ENCODE assay signal across 18 mouse cellular contexts in the genomic region with DNA sequence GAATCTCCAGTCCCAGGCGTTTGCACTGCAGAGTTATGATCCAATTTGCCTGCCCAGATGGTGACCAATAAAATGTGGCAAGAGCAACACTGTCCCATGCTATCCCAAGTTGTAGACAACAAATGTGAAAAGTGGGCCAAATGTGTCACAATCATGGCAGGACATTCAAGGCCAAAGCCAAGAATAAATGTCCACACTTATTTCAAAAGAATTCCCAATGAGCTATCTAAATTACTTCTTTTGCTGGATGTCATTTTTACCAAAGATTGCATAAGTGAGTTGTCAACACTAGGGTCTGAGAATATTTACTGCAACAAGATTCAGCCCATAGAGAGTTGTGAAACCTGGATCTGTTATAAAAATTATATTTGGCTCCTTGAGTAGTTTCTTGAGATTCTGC.
DNase-seq lines count a peak whose midpoint lies in the region; ATAC-seq and TF ChIP-seq lines count a peak whose summit lies in the region.
"Had no signal": no experiment of that assay in that cellular context is flagged by ENCODE, and none has a peak within 500 bp of the region (broad histone marks: within the 10 kb centered on the region; RNA-seq: fewer than 3 reads in every experiment).

No protein-coding gene starts in this region.

- 74% methylated on average over 1 of the region's 1 CpGs for WGBS in forebrain, postnatal 0 days
- 77% methylated on average over 1 of the region's 1 CpGs for WGBS in forebrain, embryonic 14.5 days
- WGBS in lung, adult 2 months, result 49% methylated on average over 1 of the region's 1 CpGs
- WGBS in lung, embryonic 14.5 days, result 39% methylated on average over 1 of the region's 1 CpGs

- no peaks in the 10 kb centered on the region for H3K36me3 ChIP-seq in forebrain, postnatal 0 days (ENCODE audit: insufficient read depth)
- no peaks in the 10 kb centered on the region for H3K36me3 ChIP-seq in forebrain, embryonic 14.5 days (ENCODE audit: control insufficient read depth, insufficient read depth, low read length)
- no peaks in the 10 kb centered on the region for H3K36me3 ChIP-seq in lung, embryonic 14.5 days (ENCODE audit: insufficient read depth)
- H3K36me3 ChIP-seq: embryonic facial prominence, embryonic 10.5 days; heart, embryonic 13.5 days; hindbrain, embryonic 13.5 days; intestine, embryonic 15.5 days; midbrain, embryonic 13.5 days had no signal

- H3K4me3 ChIP-seq in forebrain, postnatal 0 days (ENCODE audit: low read depth, low read length), result no peak overlapping the region
- no peak overlapping the region for H3K4me3 ChIP-seq in forebrain, embryonic 14.5 days (ENCODE audit: low read depth, low read length)
- no peak overlapping the region for H3K4me3 ChIP-seq in lung, adult 2 months (replicated peaks; ENCODE audit: extremely low read depth, low read depth, low read length)
- no peak overlapping the region for H3K4me3 ChIP-seq in lung, embryonic 14.5 days (ENCODE audit: low read depth, low read length)
- H3K4me3 ChIP-seq: embryonic facial prominence, embryonic 10.5 days; erythroblast, embryonic 14.5 days; heart, embryonic 13.5 days; hindbrain, embryonic 13.5 days; intestine, embryonic 15.5 days; midbrain, embryonic 13.5 days had no signal

- no peak for DNase-seq in forebrain, postnatal 0 days
- DNase-seq in forebrain, embryonic 14.5 days (ENCODE audit: low spot score), result no peak
- peak; percentile 7 to 11 for DNase-seq in lung, adult 18-20 months
- DNase-seq in lung, adult 2 months, result no peak
- peak; percentile 53 for DNase-seq in lung, embryonic 14.5 days
- DNase-seq in skeletal muscle tissue, adult 2 months (ENCODE audit: low read depth, low spot score), result peak; percentile 56
- no peak for DNase-seq in yolk sac, embryonic 10.5 days (ENCODE audit: low spot score)
- no peak for DNase-seq in right cerebral cortex, adult 18-20 months
- DNase-seq: cerebellum, postnatal 36 days; kidney, postnatal 14 days; right cerebral cortex, postnatal 14 days had no signal

- TF ChIP-seq POLR2A in lung, adult 2 months (IDR thresholded peaks at IDR 0.05; ENCODE audit: borderline replicate concordance, extremely low read depth, low read depth, low read length), result no peak

- H3K9ac ChIP-seq in forebrain, postnatal 0 days, result no peak overlapping the region
- H3K9ac ChIP-seq in forebrain, embryonic 14.5 days (ENCODE audit: low read length), result no peak overlapping the region
- H3K9ac ChIP-seq in lung, embryonic 14.5 days, result no peak overlapping the region
- H3K9ac ChIP-seq: heart, embryonic 13.5 days; hindbrain, embryonic 13.5 days; intestine, embryonic 15.5 days; midbrain, embryonic 13.5 days had no signal

- H3K9me3 ChIP-seq in forebrain, postnatal 0 days (ENCODE audit: low read length), result no peaks in the 10 kb centered on the region
- H3K9me3 ChIP-seq in forebrain, embryonic 14.5 days (replicated peaks; ENCODE audit: control insufficient read depth, low read length), result no peaks in the 10 kb centered on the region
- H3K9me3 ChIP-seq in lung, embryonic 14.5 days (ENCODE audit: low read depth, low read length), result no peaks in the 10 kb centered on the region
- H3K9me3 ChIP-seq: embryonic facial prominence, embryonic 10.5 days; heart, embryonic 13.5 days; hindbrain, embryonic 13.5 days; intestine, embryonic 15.5 days; midbrain, embryonic 13.5 days had no signal

- no peak overlapping the region for H3K27ac ChIP-seq in forebrain, postnatal 0 days (ENCODE audit: low read depth, low read length)
- H3K27ac ChIP-seq in forebrain, embryonic 14.5 days (ENCODE audit: low read depth, low read length), result no peak overlapping the region
- H3K27ac ChIP-seq in lung, embryonic 14.5 days (ENCODE audit: low read depth), result no peak overlapping the region
- H3K27ac ChIP-seq: embryonic facial prominence, embryonic 10.5 days; heart, embryonic 13.5 days; hindbrain, embryonic 13.5 days; intestine, embryonic 15.5 days; macrophage; midbrain, embryonic 13.5 days had no signal

- peak; percentile 40 for ATAC-seq in forebrain, postnatal 0 days
- no peak for ATAC-seq in forebrain, embryonic 14.5 days
- ATAC-seq in lung, embryonic 14.5 days (ENCODE audit: insufficient read depth), result peak; percentile 49; the same call in 1 of the 2 replicates
- ATAC-seq: intestine, embryonic 15.5 days; midbrain, embryonic 13.5 days had no signal

- no peak overlapping the region for H3K4me2 ChIP-seq in forebrain, postnatal 0 days (ENCODE audit: low read depth)
- no peak overlapping the region for H3K4me2 ChIP-seq in forebrain, embryonic 14.5 days (ENCODE audit: low read length)
- no peak overlapping the region for H3K4me2 ChIP-seq in lung, embryonic 14.5 days
- H3K4me2 ChIP-seq: heart, embryonic 13.5 days; hindbrain, embryonic 13.5 days; intestine, embryonic 15.5 days; midbrain, embryonic 13.5 days had no signal

- no peak for TF ChIP-seq CTCF in forebrain, postnatal 0 days (IDR thresholded peaks at IDR 0.05; ENCODE audit: low read depth)
- no peak for TF ChIP-seq CTCF in lung, adult 2 months (IDR thresholded peaks at IDR 0.05; ENCODE audit: insufficient read depth, low read length)
- TF ChIP-seq CTCF in lung, embryonic 14.5 days (IDR thresholded peaks at IDR 0.05; ENCODE audit: low read depth), result no peak

- H3K27me3 ChIP-seq in forebrain, postnatal 0 days (ENCODE audit: insufficient read depth, low read length), result no peaks in the 10 kb centered on the region
- H3K27me3 ChIP-seq in forebrain, embryonic 14.5 days (replicated peaks; ENCODE audit: control insufficient read depth, insufficient read depth, low read length), result no peaks in the 10 kb centered on the region
- H3K27me3 ChIP-seq in lung, embryonic 14.5 days (ENCODE audit: insufficient read depth, low read length), result no peaks in the 10 kb centered on the region
- H3K27me3 ChIP-seq: heart, embryonic 13.5 days; hindbrain, embryonic 13.5 days; intestine, embryonic 15.5 days; midbrain, embryonic 13.5 days had no signal

- H3K4me1 ChIP-seq in forebrain, postnatal 0 days (ENCODE audit: insufficient read depth), result no peaks in the 10 kb centered on the region
- no peaks in the 10 kb centered on the region for H3K4me1 ChIP-seq in forebrain, embryonic 14.5 days (ENCODE audit: control insufficient read depth, insufficient read depth, low read length)
- no peaks in the 10 kb centered on the region for H3K4me1 ChIP-seq in lung, adult 2 months (ENCODE audit: control insufficient read depth, insufficient read depth, low read length)
- no peaks in the 10 kb centered on the region for H3K4me1 ChIP-seq in lung, embryonic 14.5 days (ENCODE audit: insufficient read depth)
- H3K4me1 ChIP-seq: embryonic facial prominence, embryonic 10.5 days; heart, embryonic 13.5 days; hindbrain, embryonic 13.5 days; intestine, embryonic 15.5 days; midbrain, embryonic 13.5 days had no signal

Comparison
In these comparisons a context has a peak if more than half of its experiments do, and no peak if none do; other contexts are left out.
1. DNase-seq: peak in lung, adult 18-20 months (2 of 2), lung, embryonic 14.5 days (single experiment) and skeletal muscle tissue, adult 2 months (single experiment); none in forebrain, postnatal 0 days (single experiment), forebrain, embryonic 14.5 days (single experiment), lung, adult 2 months (single experiment), yolk sac, embryonic 10.5 days (single experiment) and right cerebral cortex, adult 18-20 months (single experiment).